Mouse (Mus musculus): ENCODE results near the gene Tmem9. TPM values are rescaled to one million over a fixed set of nuclear protein-coding genes. Genes with fewer than 3 reads are reported as not detected.

The Tmem9 gene
- polyA plus RNA-seq (2012; rRNA removed), result 52.4 and 55.4 TPM in 2 replicates

- DNase-seq (ENCODE audit: low spot score), result peak; percentile 50
Measured at GRCm38 (mm10) chr1:136007211-136008158, at the start of gene Tmem9. TSS of gene Tmem9 (plus strand) at chr1:136008150.

DNA sequence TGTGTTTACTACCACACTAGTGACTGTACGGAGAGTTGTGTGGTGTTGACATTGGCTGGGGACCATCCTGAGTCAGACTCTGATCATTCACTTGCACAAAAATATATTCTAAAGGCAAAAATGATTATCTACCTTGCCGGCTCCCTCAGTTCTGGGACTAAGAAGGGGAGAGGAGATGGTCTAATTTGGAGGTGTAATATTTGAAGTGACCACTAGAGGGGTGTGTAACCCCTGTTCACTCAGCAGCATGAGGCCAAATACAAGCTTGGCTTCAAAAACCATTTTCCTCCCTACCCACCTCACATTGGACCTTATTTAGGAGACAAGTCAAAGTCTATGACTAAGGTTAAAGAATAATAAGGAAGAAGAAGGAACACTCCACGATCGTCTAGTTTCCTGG lies 49.5 kb upstream of the Tmem9 start:
- no peak for DNase-seq (ENCODE audit: low spot score)

DNA sequence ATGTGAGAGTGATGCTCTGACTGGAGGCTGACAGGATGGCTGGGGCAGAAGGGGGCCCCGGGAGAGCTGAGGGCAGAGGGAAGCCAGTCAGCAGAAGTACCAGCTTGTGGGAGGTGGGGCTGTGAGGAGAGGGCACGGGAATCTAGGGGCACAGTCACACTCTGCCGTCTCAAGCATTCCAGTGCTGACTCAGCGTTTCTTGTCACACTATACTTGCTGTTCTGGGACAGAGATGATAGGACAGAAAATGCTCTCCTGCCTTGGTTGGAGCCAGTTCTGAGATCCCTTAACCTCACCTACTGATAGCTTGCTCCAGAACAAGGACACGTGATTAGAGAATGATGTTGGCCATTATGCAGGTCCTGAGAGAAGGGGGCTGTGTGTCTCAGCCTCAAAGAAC lies 44.8 kb upstream of the Tmem9 start:
- DNase-seq (ENCODE audit: low spot score), result no peak

- no peak for DNase-seq (ENCODE audit: low spot score)
Measured at GRCm38 (mm10) chr1:135964561-135964960, 43.4 kb upstream of the Tmem9 start.

DNA sequence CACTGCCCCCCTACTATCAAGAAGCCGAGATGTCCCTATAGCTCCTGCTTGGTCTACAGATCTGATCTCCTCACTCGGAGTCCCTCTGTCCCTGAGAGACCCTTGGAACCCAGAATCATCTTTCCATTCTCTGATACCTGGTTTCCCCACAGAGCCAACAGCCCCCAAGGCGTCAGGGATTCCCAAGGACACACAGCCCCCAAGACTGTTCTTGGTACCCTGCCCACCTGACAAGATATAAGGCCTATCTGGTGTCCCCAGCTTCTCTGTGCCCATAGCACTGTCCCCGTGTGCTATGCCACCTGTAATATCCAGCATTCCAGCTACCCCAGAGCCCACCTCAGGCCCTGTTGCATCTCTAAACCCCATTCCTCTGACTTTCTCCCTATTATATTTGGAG lies 40.2 kb upstream of the Tmem9 start:
- no peak for DNase-seq (ENCODE audit: low spot score)

DNA sequence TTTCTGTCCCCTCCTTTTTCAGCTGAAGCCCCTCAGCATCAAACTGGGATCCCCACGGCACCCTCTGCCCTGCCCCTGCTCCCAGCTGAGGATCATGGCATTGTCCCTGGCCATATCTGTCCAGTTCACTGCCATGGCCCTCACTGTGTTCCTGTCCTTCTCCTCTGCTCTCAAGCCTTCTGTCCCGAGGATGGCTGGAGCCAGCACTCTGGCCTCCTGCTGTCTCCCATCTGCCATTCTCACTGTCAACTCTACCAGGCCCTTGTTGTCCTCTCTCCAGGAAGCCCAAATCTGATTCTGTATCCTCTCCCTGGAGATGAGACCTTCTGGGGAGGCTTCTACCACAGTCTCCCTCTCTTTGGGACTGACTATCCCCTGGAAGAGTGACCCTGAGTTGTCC lies 37.5 kb upstream of the Tmem9 start:
- DNase-seq (ENCODE audit: low spot score), result no peak

- no peak for DNase-seq (ENCODE audit: low spot score)
Measured at GRCm38 (mm10) chr1:135972576-135972975, 35.4 kb upstream of the Tmem9 start.

DNA sequence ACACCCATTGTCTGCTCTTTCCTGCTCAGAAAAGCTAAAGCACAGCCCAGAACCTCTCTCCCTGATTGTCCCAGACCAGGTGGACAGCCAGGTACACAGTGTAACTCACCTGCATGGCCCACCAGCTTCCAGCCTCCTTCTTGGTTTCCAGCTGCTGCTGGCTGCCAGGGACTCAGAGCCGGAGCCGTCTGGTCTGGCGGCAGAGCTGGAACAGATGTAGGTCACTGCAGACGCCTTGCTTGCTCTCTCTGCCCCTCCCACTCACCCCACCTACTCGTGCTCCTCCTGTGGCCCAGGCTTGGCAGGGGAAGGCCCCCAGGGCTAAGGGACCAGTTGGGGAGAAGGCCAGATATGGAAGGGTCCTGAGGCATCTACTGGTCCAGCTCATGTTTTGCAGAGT lies 23.8 kb upstream of the Tmem9 start:
- DNase-seq (ENCODE audit: low spot score), result no peak

DNA sequence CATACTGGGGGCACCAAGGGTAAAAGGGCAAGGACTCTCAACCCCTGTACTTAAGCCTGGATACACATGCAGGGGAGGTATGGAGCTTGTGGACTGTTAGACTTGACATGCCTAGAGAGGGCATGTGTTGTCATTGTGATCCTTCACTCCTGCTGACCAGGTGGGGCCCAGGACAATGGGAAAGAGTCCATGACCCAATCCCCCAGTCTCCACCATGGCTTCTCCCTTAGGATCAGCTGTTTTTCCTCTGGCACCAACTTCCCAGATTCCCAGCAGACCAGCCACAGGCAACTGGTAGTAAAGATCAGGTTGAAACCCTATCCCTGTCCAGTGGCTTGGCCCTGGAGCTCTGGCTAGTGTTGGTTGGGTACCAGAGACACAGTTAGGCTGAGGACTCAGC lies 18.1 kb upstream of the Tmem9 start:
- no peak for DNase-seq (ENCODE audit: low spot score)

DNA sequence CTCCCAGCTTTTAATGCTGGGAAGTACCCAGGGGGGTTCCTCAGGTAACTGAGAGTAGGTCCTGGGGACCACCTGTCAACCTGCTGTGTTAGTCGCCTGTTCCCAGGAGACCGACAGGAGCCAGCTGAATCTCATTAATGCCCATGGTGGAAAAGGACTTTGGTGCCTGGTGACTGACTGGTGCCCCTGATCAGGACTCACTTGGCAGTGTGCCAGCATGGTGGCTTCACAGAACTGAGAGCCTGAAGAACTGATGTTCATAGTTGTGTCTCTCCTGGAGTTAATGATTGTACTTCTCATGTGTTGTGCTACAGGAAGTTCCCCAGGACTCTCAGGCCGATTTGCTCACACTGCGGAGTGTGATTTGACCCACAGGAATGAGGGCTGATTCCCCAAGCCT lies 14.5 kb upstream of the Tmem9 start:
- DNase-seq (ENCODE audit: low spot score), result no peak

DNA sequence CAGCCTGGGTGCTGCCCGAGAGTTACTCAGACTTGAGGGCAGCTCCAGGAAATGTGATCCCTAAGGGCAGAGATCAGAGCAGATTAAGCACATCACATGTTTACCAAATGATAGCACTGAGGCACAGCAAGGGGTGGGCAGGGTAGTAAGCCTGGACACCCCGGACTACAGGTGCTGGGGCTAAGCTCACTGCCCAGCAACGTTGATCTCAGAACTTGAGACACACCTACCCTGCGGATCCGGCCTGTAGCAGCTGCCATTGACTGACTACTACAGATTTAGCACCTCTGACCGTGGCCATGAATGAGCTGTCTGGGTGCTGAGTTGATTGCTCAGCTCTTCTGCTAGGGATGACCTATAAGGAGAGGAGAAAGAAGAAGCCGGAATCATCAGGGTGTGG lies 10.4 kb upstream of the Tmem9 start:
- DNase-seq (ENCODE audit: low spot score), result no peak

GRCm38 (mm10) chr1:135999720-136000287 lies 8.1 kb upstream of the Tmem9 start:
- no peak for DNase-seq (ENCODE audit: low spot score)

- DNase-seq (ENCODE audit: low spot score), result no peak
Measured at GRCm38 (mm10) chr1:136001438-136001837, 6.5 kb upstream of the Tmem9 start.

GRCm38 (mm10) chr1:136006292-136006748 lies 1.6 kb upstream of the Tmem9 start, which contains the start of gene Igfn1:
TSS of gene Igfn1 (minus strand) at chr1:136006342.
- DNase-seq (ENCODE audit: low spot score), result no peak

GRCm38 (mm10) chr1:136008159-136008533 lies 196 bp downstream of the Tmem9 start:
- no peak for DNase-seq (ENCODE audit: low spot score)

DNA sequence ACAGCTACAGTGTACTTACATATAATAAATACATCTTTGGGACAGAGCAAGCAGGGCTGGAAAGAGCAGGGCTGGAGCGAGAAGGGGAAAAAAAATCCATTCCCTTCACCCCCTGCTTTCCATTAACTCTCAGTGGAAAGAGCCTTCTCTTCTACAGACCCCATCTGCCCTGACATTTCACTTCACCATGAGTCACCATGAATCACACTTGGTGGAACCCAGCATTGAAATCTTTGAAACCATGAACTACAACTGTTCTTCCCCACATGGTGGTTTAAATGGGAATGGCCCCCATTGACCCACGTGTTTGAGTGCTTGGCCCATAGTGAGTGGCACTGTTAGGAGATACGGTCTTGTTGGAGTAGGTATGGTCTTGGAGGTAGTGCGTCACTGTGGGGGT lies 2.3 kb downstream of the Tmem9 start:
- no peak for DNase-seq (ENCODE audit: low spot score)

- DNase-seq (ENCODE audit: low spot score), result no peak
Measured at GRCm38 (mm10) chr1:136013513-136013912, 5.6 kb downstream of the Tmem9 start.

- DNase-seq (ENCODE audit: low spot score), result no peak
Measured at GRCm38 (mm10) chr1:136014796-136015502, 7.0 kb downstream of the Tmem9 start.

- DNase-seq (ENCODE audit: low spot score), result no peak
Measured at GRCm38 (mm10) chr1:136017307-136017706, 9.4 kb downstream of the Tmem9 start.

- peak; percentile 70 for DNase-seq (ENCODE audit: low spot score)
Measured at GRCm38 (mm10) chr1:136017907-136018313, 10.0 kb downstream of the Tmem9 start.

DNA sequence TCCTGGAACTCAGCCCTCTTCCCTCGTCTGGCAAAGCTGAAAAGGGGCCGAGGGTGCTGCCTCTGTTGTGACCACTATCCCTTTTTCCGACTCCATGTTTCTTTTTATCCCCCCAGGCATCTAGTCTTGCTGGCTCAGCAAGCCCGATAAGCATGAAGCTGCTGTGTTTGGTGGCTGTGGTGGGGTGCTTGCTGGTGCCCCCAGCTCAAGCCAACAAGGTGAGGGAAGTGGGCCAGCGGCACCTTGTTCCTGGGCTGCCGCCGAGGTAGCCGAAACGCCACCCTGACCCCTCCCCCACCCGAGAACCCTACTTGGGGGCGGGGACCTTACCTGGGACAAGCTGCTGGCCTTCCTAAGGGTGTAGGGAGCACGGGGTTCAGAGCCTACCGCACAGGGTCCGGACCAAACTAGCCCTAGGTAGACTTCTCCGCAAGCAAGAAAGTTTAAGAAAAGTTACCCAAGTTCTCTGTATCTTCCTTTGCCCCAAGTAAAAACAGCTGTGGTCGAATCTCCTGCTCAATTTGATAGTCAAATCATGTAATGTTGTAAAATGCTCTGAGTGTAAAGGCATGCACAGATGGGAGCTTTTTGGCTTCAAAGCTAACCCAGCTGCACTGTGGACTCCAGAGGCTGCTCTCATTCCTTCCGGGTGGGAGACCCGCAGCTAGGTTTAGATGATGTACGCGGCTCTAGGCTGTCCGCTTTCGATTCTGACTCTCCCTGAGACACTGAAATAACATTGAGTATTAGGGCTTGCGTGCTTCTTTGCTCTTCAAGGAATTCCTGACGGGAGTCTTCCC lies 10.6 kb downstream of the Tmem9 start:
- DNase-seq (ENCODE audit: low spot score), result peak; percentile 27

DNA sequence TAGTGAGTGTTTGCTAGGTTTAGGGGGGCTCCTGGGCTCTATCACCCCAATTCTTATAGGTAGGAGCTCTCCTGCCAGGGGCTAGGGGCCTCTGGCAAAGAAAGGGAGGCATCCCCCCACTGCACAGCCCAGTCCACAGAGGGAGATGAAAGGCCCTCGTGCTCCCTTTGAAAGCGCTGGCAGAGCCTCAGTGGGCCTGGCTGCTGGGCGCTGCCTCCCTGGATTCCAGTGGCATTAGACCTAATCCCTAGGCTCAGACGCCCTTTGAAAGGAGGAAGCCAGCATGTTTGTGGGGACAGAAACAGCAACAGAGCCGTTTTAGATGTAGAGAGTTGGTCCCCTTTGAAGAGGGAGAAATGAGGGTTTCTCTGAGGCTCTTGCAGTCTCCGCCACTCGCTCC lies 22.3 kb downstream of the Tmem9 start:
- no peak for DNase-seq (ENCODE audit: low spot score)

Data from urinary bladder, adult 2 months (tissue).